Mouse (Mus musculus) layer of hippocampus, adult 18-20 months (tissue): Measurements from ENCODE around the gene Rflna. TPM values are rescaled to one million over a fixed set of nuclear protein-coding genes. Genes with fewer than 3 reads are reported as not detected.

Source experiments
- DNase-seq, 2 experiments: peaks; one replicate each; pipeline ENCODE4 v3.0.0; 2022; ENCODE audit warnings: low spot score in 2 of 2
- long read RNA-seq: library from polyadenylated mRNA; stranded (forward); transcript quantifications from one replicate; pipeline ENCODE4 v2.0.0, GENCODE M21; 2021
- total RNA-seq, 2 experiments: library from RNA; stranded (reverse); gene quantifications; 2 replicates each; pipeline ENCODE4 v1.2.3; 2021

Gene Rflna
- total RNA-seq, result under 1 TPM; 0.37 to 0.38 TPM
- long read RNA-seq, result 0 reads

GRCm38 (mm10) chr5:125002969-125003872, at the start of gene Rflna:
Gene Rflna (plus strand): TSS chr5:125003221.
- DNase-seq, result no peak

GRCm38 (mm10) chr5:124954404-124955305, 48.4 kb upstream of the Rflna start:
- DNase-seq, result no peak

DNA sequence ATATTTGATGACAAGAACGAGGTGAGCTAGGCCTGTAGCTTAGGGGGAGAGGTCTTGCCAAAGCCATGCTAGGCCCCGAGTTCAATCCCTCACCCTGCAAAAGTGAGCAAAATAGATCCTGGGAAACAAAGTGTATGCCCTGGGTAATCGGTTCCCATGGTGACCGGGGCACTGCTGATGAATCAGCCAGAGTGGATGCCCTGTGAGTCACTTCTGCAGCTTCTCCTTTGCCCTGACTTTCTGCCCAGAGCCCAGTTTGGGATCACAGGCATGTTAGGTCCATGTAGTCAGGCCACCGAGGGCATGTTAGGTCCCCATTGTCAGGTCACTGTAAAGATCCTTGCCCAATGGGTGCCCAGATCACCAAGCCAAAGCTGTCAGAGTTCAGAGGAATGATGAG, 45.5 kb upstream of the Rflna start:
- DNase-seq, result no peak

- DNase-seq, result no peak
Measured at GRCm38 (mm10) chr5:124959099-124959498, 43.9 kb upstream of the Rflna start.

DNA sequence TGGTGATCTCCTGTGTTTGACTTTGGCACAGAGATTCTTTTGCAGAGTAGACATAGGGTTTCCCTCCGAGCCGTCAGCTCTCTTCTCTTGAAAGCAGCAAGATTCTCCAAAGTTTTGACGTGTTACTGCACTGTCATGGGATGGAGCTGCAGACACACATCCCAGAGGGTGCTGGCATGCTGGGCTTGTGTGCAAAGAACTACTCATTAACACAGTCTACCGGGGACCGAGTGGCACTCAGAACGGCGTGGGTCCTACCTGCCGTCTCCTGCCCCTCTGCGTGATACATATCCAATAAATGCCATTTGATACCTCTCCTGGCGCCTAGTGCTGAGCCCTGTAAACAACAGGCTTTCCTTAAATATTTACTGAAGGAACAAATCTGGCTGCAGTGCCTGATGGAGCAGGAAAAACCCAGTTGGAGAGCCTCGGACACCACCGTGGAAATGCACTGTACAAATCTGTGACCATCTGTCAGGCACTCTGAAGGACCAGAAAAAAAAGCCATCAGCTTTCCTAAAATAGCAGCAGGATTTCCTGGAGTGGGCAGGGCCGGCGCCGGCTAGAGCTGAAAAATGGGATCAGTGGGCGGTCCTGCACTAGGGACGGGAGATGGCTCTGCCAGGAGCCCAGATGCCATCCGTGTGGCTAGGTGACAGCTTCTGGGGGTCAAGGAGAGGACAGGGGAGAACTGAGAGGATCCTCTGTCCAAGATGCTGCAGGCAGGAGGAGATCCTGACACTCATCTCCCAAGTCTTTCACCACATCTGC, 42.7 kb upstream of the Rflna start:
- peak; percentile 37 to 44 for DNase-seq

GRCm38 (mm10) chr5:124961433-124961832, 41.6 kb upstream of the Rflna start:
- DNase-seq, result no peak

GRCm38 (mm10) chr5:124962761-124963160, 40.3 kb upstream of the Rflna start:
- no peak for DNase-seq

DNA sequence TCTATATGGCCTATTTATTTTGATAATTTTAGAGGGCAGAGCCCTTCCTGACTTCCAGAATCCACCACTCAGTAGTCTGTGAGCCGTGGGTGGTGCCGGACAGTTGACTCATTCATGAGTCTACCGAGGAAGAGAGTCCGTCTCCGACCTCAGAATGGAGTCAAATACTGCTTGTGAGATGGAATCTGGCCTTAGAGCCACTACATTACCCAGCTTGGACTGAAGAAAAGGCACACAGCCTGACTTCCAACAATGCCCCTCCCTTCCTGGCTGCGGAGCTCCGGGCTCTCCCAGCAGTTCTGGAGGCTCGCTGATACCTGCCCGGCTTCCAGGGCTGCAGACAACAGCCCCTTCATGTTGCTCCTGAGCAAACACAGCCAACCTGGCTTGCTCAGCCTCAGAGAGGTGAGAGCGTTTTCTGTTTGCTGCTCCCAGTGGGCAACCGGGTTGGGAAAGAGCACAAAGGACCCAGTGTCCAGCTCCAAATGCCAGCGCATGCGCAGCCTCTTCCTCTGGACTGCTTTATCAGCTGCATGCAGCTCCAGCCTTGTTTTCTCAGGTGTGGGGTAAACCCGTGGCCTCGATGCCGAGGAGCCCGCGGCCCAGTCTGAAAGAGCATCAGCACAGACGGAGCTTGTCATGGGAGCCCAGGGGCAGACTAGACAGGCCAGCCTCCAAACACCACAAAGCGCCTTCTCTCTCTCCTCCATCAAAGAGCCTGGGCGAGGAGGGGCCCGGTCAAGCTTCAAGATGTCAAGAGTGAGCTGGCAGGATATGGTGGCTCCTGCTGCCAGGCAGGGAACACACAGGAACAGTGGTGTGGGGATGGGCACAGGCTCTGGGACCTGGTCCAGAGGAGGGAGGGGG, 39.0 kb upstream of the Rflna start:
- peak; percentile 15 to 60 for DNase-seq

GRCm38 (mm10) chr5:124966622-124967332, 36.2 kb upstream of the Rflna start:
- no peak for DNase-seq

DNA sequence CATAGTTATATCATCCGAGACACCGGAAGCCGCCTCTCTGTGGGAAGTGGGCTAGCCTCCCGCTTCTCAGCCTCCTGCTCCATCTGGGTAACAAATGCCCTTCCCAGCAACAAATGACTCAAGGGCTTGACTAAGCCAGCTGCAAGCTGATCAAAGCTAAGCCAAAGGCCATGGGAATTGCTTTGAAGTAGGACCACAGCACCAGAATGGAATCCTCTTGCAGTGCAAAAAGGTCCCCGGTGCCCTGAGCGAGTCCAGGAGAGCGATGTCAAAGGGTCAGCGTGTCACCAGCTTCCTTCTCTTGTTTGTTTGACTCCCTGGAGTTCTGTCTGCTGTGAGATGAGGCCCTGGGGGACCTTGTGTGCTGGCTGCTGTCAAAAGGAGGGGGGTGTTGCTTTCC, 33.2 kb upstream of the Rflna start:
- no peak for DNase-seq

GRCm38 (mm10) chr5:124986222-124986621, 16.8 kb upstream of the Rflna start:
- DNase-seq, result no peak

- no peak for DNase-seq
Measured at GRCm38 (mm10) chr5:124986656-124987055, 16.4 kb upstream of the Rflna start.

DNA sequence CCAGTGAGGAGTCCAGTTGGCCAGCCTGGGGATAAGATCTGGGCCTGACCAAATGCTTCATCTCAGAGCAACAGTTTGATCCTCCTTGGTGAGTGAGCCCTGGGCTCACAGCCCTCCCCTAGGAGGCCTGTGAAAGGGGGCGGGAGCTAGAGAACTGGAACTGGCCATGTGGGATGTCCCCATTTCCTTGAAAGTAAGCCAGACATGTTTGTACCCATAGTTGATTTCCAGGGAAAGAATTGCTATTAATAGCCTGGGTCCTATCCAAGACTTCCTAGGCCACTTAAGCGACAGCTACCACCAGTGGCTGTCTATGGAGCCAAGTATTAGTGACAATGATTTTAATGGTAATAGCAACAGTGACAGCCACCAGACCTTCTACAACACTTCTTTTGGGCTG, 13.3 kb upstream of the Rflna start:
- no peak for DNase-seq

DNA sequence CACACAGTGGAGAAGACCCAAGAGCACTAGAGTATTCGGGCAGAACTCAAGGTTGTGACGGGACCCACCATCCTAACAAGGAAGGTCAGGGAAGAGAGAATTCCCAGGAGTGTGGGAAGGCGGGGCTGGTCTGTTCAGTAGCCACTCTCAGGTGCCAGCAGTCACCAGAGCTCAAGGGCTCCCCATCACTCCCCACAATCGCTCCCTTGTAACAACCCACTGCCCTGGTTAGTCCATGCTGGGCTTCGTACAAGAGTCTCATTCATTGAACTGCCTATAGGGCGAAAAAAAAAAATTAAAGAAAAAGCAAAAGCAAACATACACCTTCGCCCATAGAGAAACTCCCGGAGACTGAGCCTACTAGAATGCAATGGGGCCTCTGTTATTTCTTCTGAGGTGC, 10.7 kb upstream of the Rflna start:
- DNase-seq, result no peak

GRCm38 (mm10) chr5:124992891-124993290, 10.1 kb upstream of the Rflna start:
- DNase-seq, result no peak

GRCm38 (mm10) chr5:124996816-124997215, 6.2 kb upstream of the Rflna start:
- DNase-seq, result peak; percentile 56 to 82

GRCm38 (mm10) chr5:124997913-124998312, 5.1 kb upstream of the Rflna start:
- DNase-seq, result no peak

GRCm38 (mm10) chr5:125000756-125001250, 2.2 kb upstream of the Rflna start:
- DNase-seq, result no peak

- no peak for DNase-seq
Measured at GRCm38 (mm10) chr5:125003873-125004255, 843 bp downstream of the Rflna start.
